Mouse (Mus musculus) cortical plate, adult 2 months (tissue): ENCODE measurements around the gene Olfr1425.

ENCODE experiments used
- CTCF ChIP-seq: fragments of 200-500 bp; IDR thresholded peaks from 2 replicates; pipeline ENCODE4 v1.5.1; 2011; ENCODE audit warnings: mild to moderate bottlenecking, control low read depth, low read length; ENCODE audit not compliant: insufficient read depth; ENCODE audit errors: extremely low read depth
- POLR2A ChIP-seq: fragments of 200-500 bp; IDR thresholded peaks from 2 replicates; pipeline ENCODE4 v1.6.1; 2011; ENCODE audit warnings: mild to moderate bottlenecking, low read length, control low read depth; ENCODE audit not compliant: insufficient read depth; ENCODE audit errors: extremely low read depth

- no peak for TF ChIP-seq POLR2A
- no peak for TF ChIP-seq CTCF
These were observed 27.0 kb upstream of the Olfr1425 start for GRCm38 (mm10) chr19:12104541-12104940.
